Mouse (Mus musculus) liver, adult 2 months (tissue): ENCODE data around the gene Frmpd4. TPM values are rescaled to one million over a fixed set of nuclear protein-coding genes. Genes with fewer than 3 reads are reported as not detected.

Experiments
- DNase-seq: peaks from one replicate; pipeline ENCODE4 v3.0.0-alpha.2; 2011; ENCODE audit warnings: low read depth, low spot score; ENCODE audit errors: extremely low read depth
- H3K27ac ChIP-seq: fragments of 200-500 bp; replicated peaks from 2 replicates; pipeline ENCODE4 v1.5.1; 2012; ENCODE audit warnings: low read depth, mild to moderate bottlenecking, control low read depth, inconsistent platforms, low read length; ENCODE audit not compliant: insufficient read depth
- H3K27me3 ChIP-seq: fragments of 200-500 bp; 2 replicates; pipeline ENCODE4 v1.6.1; 2012; ENCODE audit warnings: mild to moderate bottlenecking, moderate library complexity, low read length, inconsistent platforms; ENCODE audit not compliant: control insufficient read depth, insufficient read depth
- H3K36me3 ChIP-seq: fragments of 200-500 bp; 2 replicates; pipeline ENCODE4 v1.6.1; 2012; ENCODE audit warnings: low read length, inconsistent platforms; ENCODE audit not compliant: control insufficient read depth, insufficient read depth
- H3K4me1 ChIP-seq: fragments of 200-500 bp; 2 replicates; pipeline ENCODE4 v1.6.1; 2011; ENCODE audit warnings: low read length; ENCODE audit not compliant: control insufficient read depth, insufficient read depth
- H3K4me3 ChIP-seq: fragments of 200-500 bp; 2 replicates; pipeline ENCODE4 v1.5.1; 2011; ENCODE audit warnings: low read depth, mild to moderate bottlenecking, control low read depth, low read length, moderate library complexity; ENCODE audit not compliant: insufficient read depth
- H3K79me2 ChIP-seq: fragments of 200-500 bp; 2 replicates; pipeline ENCODE4 v1.6.1; 2012; ENCODE audit warnings: inconsistent platforms, mild to moderate bottlenecking, low read length, moderate library complexity; ENCODE audit not compliant: control insufficient read depth, insufficient read depth
- H3K9ac ChIP-seq: fragments of 200-500 bp; 2 replicates; pipeline ENCODE4 v1.6.1; 2012; ENCODE audit warnings: low read depth, mild to moderate bottlenecking, control low read depth, inconsistent platforms, low read length
- CTCF ChIP-seq: fragments of 200-500 bp; IDR thresholded peaks from 2 replicates; pipeline ENCODE4 v1.5.1; 2011; ENCODE audit warnings: low read depth, low read length, control low read depth
- POLR2A ChIP-seq: fragments of 200-500 bp; IDR thresholded peaks from 2 replicates; pipeline ENCODE4 v1.6.1; 2011; ENCODE audit warnings: low read length, control low read depth; ENCODE audit not compliant: insufficient read depth; ENCODE audit errors: extremely low read depth
- WGBS: fragments of 180-500 bp; shearing (Covaris S2); methylation state at CpG from one replicate; pipeline ENCODE4 v1.1.7; 2018; 5-methylcytosine and 5-hydroxymethylcytosine counted together
- polyA plus RNA-seq: library from polyadenylated mRNA; depleted of rRNA; stranded (reverse); fragments of >200 nt; gene quantifications from 2 replicates; pipeline ENCODE4 v1.2.3, GENCODE M21; 2012
- total RNA-seq: library from RNA; depleted of rRNA; stranded (reverse); fragments of >200 nt; gene quantifications from 2 replicates; pipeline ENCODE4 v1.2.3, GENCODE M21; 2014

The Frmpd4 gene
- total and polyA plus RNA-seq, 2 experiments: not detected

DNA sequence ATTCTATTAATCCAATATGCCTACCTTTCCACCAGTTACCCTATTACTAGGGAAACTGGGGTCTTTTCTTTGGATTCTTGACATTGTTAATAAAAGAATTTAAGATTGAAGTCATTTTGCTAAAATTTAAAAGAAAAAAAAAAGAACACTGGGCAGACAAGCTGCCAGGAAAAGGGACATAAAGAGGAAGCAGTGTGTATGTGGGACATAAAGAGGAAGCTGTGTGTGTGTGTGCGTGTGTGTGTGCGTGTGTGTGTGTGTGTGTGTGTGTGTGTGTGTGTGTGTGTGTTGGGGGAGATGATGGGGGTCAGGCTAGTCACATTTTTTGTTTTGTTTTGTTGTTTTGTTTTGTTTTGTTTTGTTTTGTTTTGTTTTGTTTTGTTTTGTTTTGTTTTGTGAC lies 121.8 kb downstream of the Frmpd4 start:
- Histone ChIP-seq H3K4me1 (no peaks in the 10 kb centered on the region), H3K27ac (no peak overlapping the region), H3K79me2 (no peaks in the 10 kb centered on the region), H3K9ac (no peak overlapping the region), H3K36me3 (no peaks in the 10 kb centered on the region), H3K4me3 (no peak overlapping the region), H3K27me3 (no peaks in the 10 kb centered on the region)
- TF ChIP-seq CTCF (no peak), POLR2A (no peak)
- WGBS: 75% methylated on average over 2 of the region's 2 CpGs
- DNase-seq: no peak

DNA sequence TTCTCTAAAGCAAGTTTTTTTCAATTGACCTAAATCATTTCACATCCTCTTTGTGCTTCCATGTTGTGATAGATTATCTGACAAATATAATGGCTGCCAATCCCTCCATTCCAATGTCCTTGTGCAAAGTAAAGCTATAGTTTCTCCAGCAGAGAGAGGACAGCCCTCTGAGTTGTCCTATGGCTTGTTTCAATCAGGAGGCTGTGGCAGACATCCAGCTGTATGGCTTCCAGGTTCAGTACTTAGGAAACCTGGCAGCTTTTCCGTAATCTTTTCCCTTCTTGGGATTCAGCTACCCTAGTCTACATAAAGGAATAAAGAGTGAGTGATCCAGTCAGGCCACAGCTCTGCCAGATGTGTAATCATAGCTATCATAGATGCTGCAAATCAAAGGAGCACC lies 145.8 kb downstream of the Frmpd4 start:
- H3K4me3 ChIP-seq: no peak overlapping the region
- no peaks in the 10 kb centered on the region for H3K36me3 ChIP-seq
- no peak overlapping the region for H3K9ac ChIP-seq
- H3K79me2 ChIP-seq: no peaks in the 10 kb centered on the region
- no peak for DNase-seq
- TF ChIP-seq POLR2A: no peak
- TF ChIP-seq CTCF: no peak
- no peaks in the 10 kb centered on the region for H3K4me1 ChIP-seq
- 46% methylated on average over 1 of the region's 1 CpGs for WGBS
- no peaks in the 10 kb centered on the region for H3K27me3 ChIP-seq
- H3K27ac ChIP-seq: no peak overlapping the region

DNA sequence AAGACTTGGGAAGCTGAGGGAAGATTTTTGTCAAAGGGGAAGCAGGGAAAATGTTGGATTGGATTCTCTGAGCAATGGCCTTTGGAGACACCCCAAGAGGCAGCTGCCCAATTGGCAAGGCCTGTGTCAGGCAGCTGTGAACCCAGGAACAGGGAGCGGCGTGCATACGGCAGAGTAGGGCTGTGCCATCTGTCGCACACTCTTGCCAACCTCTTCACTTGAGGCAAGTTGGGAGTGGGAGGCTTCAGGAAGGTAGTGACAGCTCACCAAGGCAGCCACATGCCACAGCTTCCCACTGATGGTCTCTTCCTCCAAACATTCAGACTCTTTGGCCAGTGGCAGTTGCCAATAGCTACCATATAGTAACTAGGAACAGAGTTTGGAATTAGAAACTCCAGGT lies 147.2 kb downstream of the Frmpd4 start:
- no peak overlapping the region for H3K4me3 ChIP-seq
- H3K9ac ChIP-seq: no peak overlapping the region
- 94% methylated on average over 4 of the region's 4 CpGs for WGBS
- H3K27me3 ChIP-seq: no peaks in the 10 kb centered on the region
- H3K36me3 ChIP-seq: no peaks in the 10 kb centered on the region
- H3K4me1 ChIP-seq: no peaks in the 10 kb centered on the region
- TF ChIP-seq POLR2A: no peak
- no peak for TF ChIP-seq CTCF
- no peak for DNase-seq
- H3K79me2 ChIP-seq: no peaks in the 10 kb centered on the region
- H3K27ac ChIP-seq: no peak overlapping the region

DNA sequence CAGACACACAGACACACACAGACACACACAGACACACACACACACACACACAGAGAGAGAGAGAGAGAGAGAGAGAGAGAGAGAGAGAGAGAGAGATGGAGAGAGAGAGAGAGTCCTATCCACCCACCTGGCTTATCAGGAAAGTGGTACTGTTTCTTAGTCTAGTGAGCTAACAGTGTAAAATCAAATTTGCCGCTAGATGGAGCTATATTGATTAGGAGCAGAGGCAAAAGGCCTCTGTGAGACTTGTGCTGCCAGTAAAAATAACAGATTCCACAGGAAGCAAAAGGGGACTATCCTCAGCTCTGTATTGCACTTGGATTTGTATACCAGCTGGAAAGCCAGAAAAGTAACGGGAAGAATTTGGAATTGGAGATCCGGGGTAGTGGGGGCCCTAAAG lies 161.6 kb downstream of the Frmpd4 start:
- no peak overlapping the region for H3K9ac ChIP-seq
- H3K79me2 ChIP-seq: no peaks in the 10 kb centered on the region
- 40% methylated on average over 3 of the region's 3 CpGs for WGBS
- TF ChIP-seq CTCF (no peak), POLR2A (no peak)
- no peaks in the 10 kb centered on the region for H3K36me3 ChIP-seq
- no peaks in the 10 kb centered on the region for H3K4me1 ChIP-seq
- no peaks in the 10 kb centered on the region for H3K27me3 ChIP-seq
- DNase-seq: peak; percentile 36
- H3K27ac ChIP-seq: no peak overlapping the region
- no peak overlapping the region for H3K4me3 ChIP-seq

DNA sequence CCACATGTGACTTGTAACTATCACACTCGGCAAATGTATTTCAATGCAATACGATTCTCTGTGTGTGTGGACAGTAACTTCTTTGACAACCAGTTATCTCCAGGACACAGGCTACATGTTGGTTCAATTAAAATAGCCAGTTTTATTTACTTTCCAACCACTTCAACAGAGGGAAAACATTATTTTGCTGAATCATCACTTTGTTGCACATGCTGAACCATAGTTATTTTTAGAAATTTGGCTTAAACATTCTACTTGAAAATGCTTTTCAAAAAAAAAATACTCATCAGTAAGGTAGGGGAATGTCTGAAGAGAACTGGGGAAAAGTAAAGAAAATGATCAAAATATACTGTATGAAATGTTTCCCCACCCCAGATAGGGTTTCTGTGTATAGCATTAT lies 173.5 kb downstream of the Frmpd4 start:
- no peaks in the 10 kb centered on the region for H3K79me2 ChIP-seq
- H3K36me3 ChIP-seq: no peaks in the 10 kb centered on the region
- TF ChIP-seq CTCF (no peak), POLR2A (no peak)
- H3K27me3 ChIP-seq: no peaks in the 10 kb centered on the region
- no peaks in the 10 kb centered on the region for H3K4me1 ChIP-seq
- H3K4me3 ChIP-seq: no peak overlapping the region
- no peak overlapping the region for H3K27ac ChIP-seq
- H3K9ac ChIP-seq: no peak overlapping the region
- DNase-seq: no peak
- WGBS: 84% methylated on average over 2 of the region's 2 CpGs

DNA sequence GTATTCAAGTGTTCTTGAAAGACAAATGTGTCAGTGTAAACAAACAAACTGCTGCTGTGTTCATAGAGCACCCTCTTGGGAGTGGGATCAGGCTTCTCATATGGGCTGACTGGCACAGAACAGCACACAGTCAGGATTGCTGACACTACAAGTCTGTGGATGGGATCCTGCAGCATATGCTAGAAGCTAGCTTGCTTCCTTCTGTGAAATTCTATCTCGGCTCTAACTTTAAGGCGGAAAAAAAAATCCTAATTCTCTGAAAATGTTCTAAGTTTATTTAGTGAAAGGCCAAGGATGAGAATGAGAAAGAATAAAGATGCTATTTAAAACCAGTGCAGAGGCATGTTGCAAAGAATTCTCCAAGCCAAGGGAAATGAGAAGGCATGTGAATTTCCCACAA lies 226.6 kb downstream of the Frmpd4 start:
- 84% methylated on average over 2 of the region's 2 CpGs for WGBS
- Histone ChIP-seq H3K9ac (no peak overlapping the region), H3K4me1 (no peaks in the 10 kb centered on the region), H3K79me2 (no peaks in the 10 kb centered on the region), H3K27ac (no peak overlapping the region), H3K36me3 (no peaks in the 10 kb centered on the region), H3K4me3 (no peak overlapping the region), H3K27me3 (no peaks in the 10 kb centered on the region)
- TF ChIP-seq CTCF (no peak), POLR2A (no peak)
- DNase-seq: no peak
